Mouse (Mus musculus) thymus, adult 2 months (tissue): Measurements from ENCODE around the gene Rnf181.

ENCODE experiments used
- CTCF ChIP-seq: fragments of 200-500 bp; IDR thresholded peaks from 2 replicates; pipeline ENCODE4 v1.5.1; 2012; ENCODE audit warnings: mild to moderate bottlenecking, control low read depth, low read length, moderate library complexity, borderline replicate concordance; ENCODE audit not compliant: control insufficient read depth, poor library complexity, insufficient read depth; ENCODE audit errors: extremely low read depth
- POLR2A ChIP-seq: fragments of 200-500 bp; IDR thresholded peaks from 2 replicates; pipeline ENCODE4 v1.6.1; 2012; ENCODE audit warnings: mild to moderate bottlenecking, low read length, control low read depth, moderate library complexity; ENCODE audit not compliant: control insufficient read depth, poor library complexity, insufficient read depth; ENCODE audit errors: extremely low read depth

- no peak for TF ChIP-seq CTCF
- no peak for TF ChIP-seq POLR2A
These were observed 22.2 kb downstream of the Rnf181 start for GRCm38 (mm10) chr6:72344396-72345073.
